Mouse (Mus musculus) induced T-regulatory cell, adult 2 months (primary cell): ENCODE measurements around the gene Slc6a9.
A peak's percentile ranks its signal among the peaks of the same experiment; 100 is the strongest.

Source experiments
- DNase-seq: peaks from one replicate; pipeline ENCODE4 v3.0.0-alpha.2; 2012; ENCODE audit warnings: low read depth

Slc6a9 gene

DNA sequence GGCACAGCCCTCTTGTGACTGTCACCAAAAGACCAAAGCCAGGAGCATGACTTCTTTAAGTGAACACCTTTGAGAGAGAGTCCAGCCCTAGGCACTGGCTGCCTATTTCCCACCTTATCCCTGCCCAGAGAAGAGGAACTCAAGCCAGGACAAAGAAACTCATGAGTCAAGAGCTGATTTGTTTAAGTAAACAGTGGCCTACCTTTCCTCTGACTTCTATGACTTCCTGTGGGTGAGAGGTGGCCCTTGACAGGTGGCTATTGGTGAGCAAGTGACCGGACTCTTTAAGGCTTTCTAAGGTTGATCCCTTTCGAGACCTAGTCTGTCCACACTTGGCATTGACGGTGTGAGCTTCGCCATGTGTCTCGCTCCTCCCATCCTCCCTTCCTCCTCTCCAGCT lies 6.5 kb downstream of the Slc6a9 start:
- DNase-seq = no peak

GRCm38 (mm10) chr4:117841566-117841965 lies 7.3 kb downstream of the Slc6a9 start:
- DNase-seq = no peak

- DNase-seq = no peak
Observed at GRCm38 (mm10) chr4:117843101-117843500, 8.8 kb downstream of the Slc6a9 start.

DNA sequence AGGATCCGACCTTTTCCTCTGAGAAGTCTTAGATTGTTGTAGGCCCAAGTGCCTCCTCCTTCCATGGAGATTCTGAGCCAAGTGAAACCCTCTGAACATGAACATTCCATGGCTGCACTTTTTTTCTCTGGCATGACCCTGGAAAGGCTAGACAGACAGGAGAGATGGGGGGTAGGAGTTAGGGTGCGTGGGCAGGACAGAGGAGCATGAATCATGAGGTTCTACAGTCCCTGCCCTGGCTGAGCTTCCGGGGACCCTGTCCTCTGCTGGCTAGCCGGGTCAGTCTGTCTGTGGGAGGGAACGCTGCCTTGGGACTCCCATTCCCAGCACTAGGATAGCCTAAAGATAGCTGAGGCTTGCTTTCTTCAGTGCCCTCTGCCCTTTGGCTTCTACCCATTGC lies 10.2 kb downstream of the Slc6a9 start:
- DNase-seq = no peak

- DNase-seq = no peak
Observed at GRCm38 (mm10) chr4:117845316-117845715, 11.0 kb downstream of the Slc6a9 start.

DNA sequence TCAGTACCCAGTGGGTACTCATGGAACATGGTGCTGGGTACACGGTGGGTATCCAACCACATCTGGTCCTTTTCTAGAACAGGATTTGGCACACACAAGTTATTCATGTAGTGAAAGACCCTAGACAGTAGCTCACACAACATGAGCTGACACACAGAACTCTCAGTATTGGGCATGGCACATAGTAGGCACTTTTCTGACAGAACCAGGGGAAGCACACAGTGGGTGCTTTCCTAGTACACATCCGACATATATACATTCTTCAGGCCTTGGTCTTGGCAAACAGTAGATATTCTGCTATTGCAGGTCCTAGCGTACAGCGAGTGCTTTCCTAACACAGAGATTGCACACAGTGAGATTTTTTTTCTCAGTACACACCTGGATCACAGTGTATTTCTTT lies 12.0 kb downstream of the Slc6a9 start:
- no peak for DNase-seq

DNA sequence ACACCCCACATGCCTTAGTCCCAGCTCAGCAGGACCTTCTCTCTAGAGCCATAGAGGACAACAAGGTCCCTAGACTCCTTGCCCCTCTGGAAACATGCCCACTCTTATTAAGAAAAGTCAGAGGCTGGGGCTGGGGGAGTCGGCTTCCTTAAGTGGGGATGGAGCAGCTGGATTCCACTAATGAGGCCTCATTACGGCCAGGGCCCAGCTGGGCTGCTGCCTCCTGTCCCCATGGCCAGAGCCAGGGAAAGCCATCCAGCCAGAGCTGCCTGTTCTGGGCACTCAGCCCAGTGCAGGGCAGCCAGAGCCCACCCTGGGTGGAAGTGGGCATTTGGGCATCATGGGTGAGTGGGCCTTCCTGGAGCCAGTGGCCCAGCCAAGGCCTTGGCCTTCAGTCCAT lies 12.7 kb downstream of the Slc6a9 start:
- DNase-seq = no peak

GRCm38 (mm10) chr4:117849063-117849462 lies 14.8 kb downstream of the Slc6a9 start:
- no peak for DNase-seq

DNA sequence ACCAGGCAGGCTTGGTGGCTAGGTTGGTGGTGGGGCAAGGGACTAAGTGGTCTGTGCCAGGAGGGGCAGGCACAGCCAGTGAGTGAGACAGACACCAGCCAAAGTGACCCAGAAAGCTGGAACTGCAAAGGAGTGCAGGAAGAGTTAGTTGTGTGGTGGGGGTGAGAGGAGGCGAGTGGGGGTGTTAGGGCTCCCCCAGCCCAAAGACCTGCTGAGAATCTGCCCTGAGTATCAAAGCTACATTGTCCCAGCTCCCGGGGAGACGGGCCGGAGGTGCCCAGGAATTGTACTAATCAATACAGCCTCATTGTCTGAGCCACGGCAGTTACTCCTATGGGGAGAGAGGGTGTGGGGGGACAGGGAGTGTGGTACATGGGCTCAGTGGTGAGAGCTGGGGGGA lies 15.2 kb downstream of the Slc6a9 start:
- DNase-seq = no peak

- DNase-seq = no peak
Observed at GRCm38 (mm10) chr4:117850176-117850575, 15.9 kb downstream of the Slc6a9 start.

DNA sequence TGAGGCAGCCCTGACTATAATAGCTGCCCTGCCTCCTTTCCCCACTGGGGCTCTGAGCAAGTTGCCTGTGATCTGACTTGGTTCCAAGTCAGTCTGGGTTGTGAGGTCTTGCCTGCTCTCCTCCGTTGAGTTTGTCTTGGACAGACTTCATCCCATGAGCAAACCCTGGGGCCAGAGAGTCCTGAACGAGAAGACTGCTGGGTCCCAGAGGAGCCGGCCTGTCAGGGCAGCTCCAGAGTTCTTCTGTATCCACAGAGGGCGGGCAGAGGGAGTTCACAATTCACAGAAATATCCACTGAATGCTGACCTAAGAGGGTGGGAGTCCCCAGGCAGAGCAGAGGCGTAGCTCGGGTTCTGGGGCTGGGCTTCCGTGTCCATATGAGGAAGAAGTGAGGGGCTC lies 16.6 kb downstream of the Slc6a9 start:
- no peak for DNase-seq

GRCm38 (mm10) chr4:117852152-117852868 lies 18.0 kb downstream of the Slc6a9 start:
- DNase-seq = no peak

DNA sequence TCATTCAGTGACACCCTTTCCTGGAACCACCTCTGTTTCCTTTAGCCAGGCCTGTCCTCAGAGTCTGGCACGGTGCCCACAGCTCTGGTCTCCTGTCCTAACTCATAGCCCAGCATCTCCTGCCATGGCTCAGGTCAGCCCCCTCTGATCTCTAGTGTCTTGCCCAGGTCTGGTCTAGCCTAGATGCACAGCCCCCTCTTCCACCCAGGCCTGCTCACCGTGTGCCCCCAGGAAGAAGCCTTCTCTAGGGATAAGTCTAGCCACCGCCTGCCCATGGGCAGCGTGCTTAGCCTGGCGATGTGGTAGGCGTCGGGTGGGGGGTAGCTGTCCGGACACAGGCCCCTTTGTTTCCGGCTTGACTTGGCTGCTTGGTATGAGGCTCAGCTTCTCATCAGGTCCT lies 20.8 kb downstream of the Slc6a9 start:
- DNase-seq = no peak

DNA sequence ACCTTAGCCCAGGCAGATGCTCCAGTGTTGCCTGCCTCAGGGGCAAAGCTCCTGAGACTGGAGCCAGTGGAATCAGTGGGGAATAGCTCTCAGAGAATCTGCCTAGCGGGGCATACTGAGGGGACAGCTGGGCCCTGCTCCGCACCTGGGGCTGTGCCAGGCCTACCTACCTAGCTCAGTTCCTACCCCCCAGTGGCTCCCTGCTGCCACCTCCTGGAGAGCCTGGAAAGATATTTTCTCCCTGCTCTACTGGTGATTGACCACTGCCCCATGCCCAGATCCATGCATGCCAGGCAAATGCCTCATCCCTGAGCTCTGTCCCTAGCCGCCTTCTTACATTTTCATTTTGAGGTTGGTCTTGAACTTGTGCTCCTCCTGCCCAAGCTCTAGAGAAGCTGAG lies 24.5 kb downstream of the Slc6a9 start:
- DNase-seq = peak; percentile 24

DNA sequence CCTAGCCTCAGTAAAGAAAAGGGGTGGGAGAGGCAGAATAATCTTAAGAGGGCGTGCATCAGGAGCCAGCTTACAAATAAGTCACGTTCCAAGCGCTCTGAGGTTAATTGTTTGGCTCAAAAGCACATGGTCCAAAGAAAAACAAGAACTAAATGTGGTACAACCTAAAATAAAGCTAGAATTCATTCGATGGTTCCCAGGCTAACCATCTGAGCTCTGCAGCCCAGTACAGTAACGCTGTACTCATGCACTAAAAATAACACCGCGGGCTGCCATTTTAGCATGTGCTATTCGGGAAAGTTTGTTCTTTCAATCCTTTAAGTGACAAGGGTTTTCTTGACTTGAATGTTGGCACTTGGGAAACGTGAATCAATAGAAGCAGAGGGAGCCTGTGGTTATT lies 26.3 kb downstream of the Slc6a9 start:
- no peak for DNase-seq

DNA sequence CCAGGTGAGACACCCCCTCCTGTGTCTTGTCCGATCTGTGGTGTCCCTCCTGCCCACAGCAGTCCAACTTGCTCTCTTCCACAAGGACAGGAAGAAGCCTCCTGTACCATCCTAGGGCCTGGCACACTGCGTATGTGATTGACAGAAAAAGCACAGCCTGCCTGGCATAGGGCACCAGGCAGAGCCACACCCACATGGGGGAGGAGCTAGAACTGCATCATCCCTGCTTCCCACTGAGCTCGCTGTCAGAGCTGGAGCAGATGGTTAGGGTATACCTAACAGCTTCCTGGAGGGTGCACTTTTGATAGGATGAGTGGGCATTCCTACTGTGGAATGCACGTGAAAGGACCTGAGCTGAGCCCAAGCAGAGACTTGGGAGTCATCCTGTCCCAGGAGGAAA lies 28.5 kb downstream of the Slc6a9 start:
- DNase-seq = no peak

- DNase-seq = no peak
Observed at GRCm38 (mm10) chr4:117866083-117866482, 31.8 kb downstream of the Slc6a9 start.

GRCm38 (mm10) chr4:117867000-117867399 lies 32.7 kb downstream of the Slc6a9 start:
- no peak for DNase-seq

GRCm38 (mm10) chr4:117867823-117868222 lies 33.5 kb downstream of the Slc6a9 start:
- peak; percentile 60 for DNase-seq

DNA sequence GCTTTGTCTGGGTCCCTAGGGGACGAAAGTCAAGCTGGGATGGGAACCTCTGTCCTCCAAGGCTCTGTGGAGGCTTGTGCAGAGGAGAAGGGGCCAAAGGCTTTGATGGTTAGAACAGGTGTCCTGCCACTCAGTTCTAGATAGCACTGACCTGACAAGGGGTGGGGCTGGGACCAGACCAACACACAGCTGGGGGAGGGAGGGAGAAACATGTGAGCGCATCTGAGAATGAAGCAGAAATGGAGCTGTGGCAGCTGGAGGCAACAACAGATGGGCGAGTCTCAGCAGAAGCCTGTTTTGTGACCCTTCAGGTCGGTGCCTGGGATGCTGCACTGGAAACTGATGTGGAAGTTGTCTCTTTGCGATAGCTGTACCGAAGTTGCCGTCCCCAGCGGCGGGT lies 35.0 kb downstream of the Slc6a9 start:
- no peak for DNase-seq

- DNase-seq = no peak
Observed at GRCm38 (mm10) chr4:117870437-117870836, 36.1 kb downstream of the Slc6a9 start.

GRCm38 (mm10) chr4:117871787-117872186 lies 37.5 kb downstream of the Slc6a9 start:
- no peak for DNase-seq

- no peak for DNase-seq
Observed at GRCm38 (mm10) chr4:117872471-117872886, 38.2 kb downstream of the Slc6a9 start, which contains the start of gene Ccdc24. Ccdc24 (minus strand) TSS chr4:117872557.

DNA sequence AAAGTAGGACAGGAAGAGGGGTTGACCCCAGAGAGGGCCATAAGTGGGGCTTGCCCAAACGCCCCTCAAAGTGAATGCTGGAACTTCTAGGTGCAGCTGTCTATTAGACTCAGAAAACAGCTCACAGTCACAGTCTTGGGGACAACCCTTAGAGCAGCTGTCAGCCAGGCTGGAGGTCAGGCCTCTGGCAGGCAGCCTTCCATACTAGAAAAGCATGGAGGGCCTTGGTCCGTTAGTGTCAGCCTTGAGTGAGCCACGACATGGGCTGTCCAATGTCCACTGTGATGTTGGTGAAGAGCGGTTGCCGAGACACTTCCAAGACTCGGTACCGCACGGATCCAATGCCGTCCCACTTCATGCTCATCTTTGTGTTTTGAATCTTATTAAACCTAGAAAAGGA lies 39.3 kb downstream of the Slc6a9 start:
- DNase-seq = no peak
